Comparison of ENCODE assay signal across 8 mouse cellular contexts in the genomic region with DNA sequence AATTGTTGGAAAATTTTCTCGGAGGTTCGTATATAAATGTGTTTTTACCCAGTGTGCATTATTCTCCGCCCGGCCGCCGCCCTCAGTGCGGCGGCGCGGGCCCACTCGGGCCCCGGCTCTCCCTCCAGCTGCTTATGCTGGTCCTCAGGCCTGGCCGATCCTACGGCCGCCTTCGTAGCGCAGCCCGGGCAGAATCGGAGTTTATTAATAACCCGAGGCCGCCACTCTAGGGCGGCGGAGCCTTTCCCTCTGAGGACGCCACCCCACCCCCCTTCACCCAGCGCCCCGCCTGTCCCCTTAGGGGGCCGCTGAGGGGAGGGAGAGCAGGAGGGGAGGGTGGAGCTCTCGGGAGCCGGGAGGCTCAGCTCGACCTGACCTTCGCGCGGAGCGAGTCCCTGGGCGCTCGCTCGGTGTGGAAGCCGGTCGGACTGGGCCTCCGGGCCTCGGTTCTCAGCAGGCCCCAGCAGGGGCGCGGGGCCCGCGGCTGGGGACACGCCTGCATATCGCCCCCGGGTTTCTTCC. TPM values are rescaled to one million over a fixed set of nuclear protein-coding genes. Genes with fewer than 3 reads are reported as not detected.
DNase-seq lines count a peak whose midpoint lies in the region; ATAC-seq lines count a peak whose summit lies in the region.

No protein-coding gene starts in this region.

- H3K4me1 ChIP-seq in hindbrain, embryonic 13.5 days (replicated peaks) = peaks cover 17% of the 10 kb centered on the region

- H3K27me3 ChIP-seq in hindbrain, embryonic 13.5 days = no peaks in the 10 kb centered on the region

- peaks cover 12% of the 10 kb centered on the region; the same call in 1 of the 2 replicates for H3K36me3 ChIP-seq in hindbrain, embryonic 13.5 days

- ATAC-seq in hindbrain, embryonic 13.5 days (ENCODE audit: low FRiP score) = no peak

- H3K4me2 ChIP-seq in hindbrain, embryonic 13.5 days = peak overlapping the region; percentile 59

- peak; percentile 54 for DNase-seq in WW6 (ENCODE audit: low read depth, low spot score)
- peak; percentile 90 to 91 for DNase-seq in cerebellum, postnatal 25 days
- DNase-seq in frontal cortex, postnatal 25 days (ENCODE audit: low spot score in 2 of 2) = peak; percentile 64 to 67
- DNase-seq in layer of hippocampus, postnatal 36 days = peak; percentile 85
- peak; percentile 90 for DNase-seq in lung, postnatal 25 days (ENCODE audit: low spot score)
- peak; percentile 95 for DNase-seq in retina, postnatal 1 day
- DNase-seq in urinary bladder, adult 18-20 months (ENCODE audit: low spot score in 2 of 2) = peak; percentile 83 to 87

- peak overlapping the region; percentile 72 for H3K4me3 ChIP-seq in hindbrain, embryonic 13.5 days

- under 1% methylated on average over 47 of the region's 48 CpGs for WGBS in hindbrain, embryonic 13.5 days

- no peaks in the 10 kb centered on the region for H3K9me3 ChIP-seq in hindbrain, embryonic 13.5 days

- H3K27ac ChIP-seq in hindbrain, embryonic 13.5 days = peak overlapping the region; percentile 100

- H3K9ac ChIP-seq in hindbrain, embryonic 13.5 days = peak overlapping the region; percentile 98

RNA-seq across cellular contexts. Expression of gene Zfp143, which starts 0.8 kb away (rescaled TPM):
- 17.9 and 19.9 TPM in 2 replicates for polyA plus RNA-seq in hindbrain, embryonic 13.5 days (2015; fragmentation: Nextera tagmentation; extraction: Ambion mirVana)
- total RNA-seq in layer of hippocampus, postnatal 36 days (2021) = 10 to 100 TPM; 11.5 to 13.7 TPM

RNA-seq across cellular contexts. Expression of gene Ipo7, which starts 43.7 kb away (rescaled TPM):
- 42.2 and 42.7 TPM in 2 replicates for polyA plus RNA-seq in hindbrain, embryonic 13.5 days (2015; fragmentation: Nextera tagmentation; extraction: Ambion mirVana)
- total RNA-seq in layer of hippocampus, postnatal 36 days (2021) = 100 to 1,000 TPM; 106 to 111 TPM
